Mouse (Mus musculus): ENCODE data around the gene Thegl. TPM values are rescaled to one million over a fixed set of nuclear protein-coding genes. Genes with fewer than 3 reads are reported as not detected.
"Not testable (repeated sequence)": the region's sequence is repeated elsewhere in the genome, so short reads cannot be mapped to it uniquely, and the experiment has no call there.

Gene Thegl
- polyA plus RNA-seq, 1 experiment: 0.65 TPM

DNA sequence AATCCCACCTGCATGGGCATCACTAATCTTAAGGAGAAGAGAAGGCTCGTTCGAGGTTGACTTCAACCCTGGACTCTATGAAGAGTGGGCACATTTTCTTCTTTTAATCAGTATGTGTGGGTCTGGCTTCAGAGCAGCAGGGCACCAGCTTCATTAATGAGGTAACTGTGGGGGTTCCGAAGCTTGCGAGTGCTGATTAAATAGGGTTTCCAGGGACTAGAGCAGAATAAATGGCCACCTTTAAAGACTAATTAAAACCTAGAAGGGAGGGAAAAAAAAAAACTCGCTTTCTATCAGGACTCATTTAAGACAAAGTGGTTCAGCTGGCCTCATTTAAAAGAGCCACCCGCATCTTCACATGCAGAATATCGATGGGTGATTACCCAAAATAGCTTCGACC is 74.1 kb downstream of the Thegl start:
- no peak for DNase-seq
- Histone ChIP-seq H3K4me3 (replicated peaks; ENCODE audit: extremely low read depth, low read depth, low read length) (no peak overlapping the region), H3K4me1 (ENCODE audit: control insufficient read depth, insufficient read depth, low read length) (peaks cover 8% of the 10 kb centered on the region)
- TF ChIP-seq CTCF (IDR thresholded peaks at IDR 0.05; ENCODE audit: insufficient read depth, low read length) (no peak), POLR2A (IDR thresholded peaks at IDR 0.05; ENCODE audit: borderline replicate concordance, extremely low read depth, low read depth, low read length) (no peak)
- WGBS: 82% methylated on average over 8 of the region's 8 CpGs

DNA sequence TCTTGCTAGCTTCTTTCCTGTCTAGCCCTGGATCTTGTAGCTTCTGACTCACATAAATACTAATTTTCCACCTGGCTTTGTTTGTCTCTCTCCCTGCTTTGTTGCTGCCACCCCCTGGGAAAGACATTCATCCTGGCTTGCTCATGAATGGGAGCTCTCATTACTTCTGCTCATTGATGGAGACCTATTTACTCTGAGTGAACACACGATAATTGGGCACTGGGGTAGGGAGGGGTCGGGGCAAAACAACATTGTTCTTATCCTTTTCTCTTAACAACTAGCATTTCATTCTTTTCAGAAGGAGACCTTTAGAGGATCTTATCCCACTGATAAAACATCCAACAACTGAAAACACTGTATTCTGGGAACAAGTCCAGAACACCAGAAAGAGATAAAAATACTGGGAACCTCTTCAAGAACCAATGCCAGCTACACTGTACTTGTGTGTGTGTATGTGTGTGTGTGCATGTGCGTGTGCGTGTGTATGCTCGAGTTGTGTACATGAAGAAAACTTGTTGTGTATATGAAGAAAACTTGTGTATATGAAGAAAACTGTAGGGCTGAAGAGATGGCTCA is 74.8 kb downstream of the Thegl start:
- Histone ChIP-seq H3K4me3 (replicated peaks; ENCODE audit: extremely low read depth, low read depth, low read length) (no peak overlapping the region), H3K4me1 (ENCODE audit: control insufficient read depth, insufficient read depth, low read length) (peaks cover 9% of the 10 kb centered on the region)
- 39% methylated on average over 5 of the region's 5 CpGs for WGBS
- DNase-seq: no peak
- TF ChIP-seq CTCF (IDR thresholded peaks at IDR 0.05; ENCODE audit: insufficient read depth, low read length) (no peak), POLR2A (IDR thresholded peaks at IDR 0.05; ENCODE audit: borderline replicate concordance, extremely low read depth, low read depth, low read length) (no peak)

DNA sequence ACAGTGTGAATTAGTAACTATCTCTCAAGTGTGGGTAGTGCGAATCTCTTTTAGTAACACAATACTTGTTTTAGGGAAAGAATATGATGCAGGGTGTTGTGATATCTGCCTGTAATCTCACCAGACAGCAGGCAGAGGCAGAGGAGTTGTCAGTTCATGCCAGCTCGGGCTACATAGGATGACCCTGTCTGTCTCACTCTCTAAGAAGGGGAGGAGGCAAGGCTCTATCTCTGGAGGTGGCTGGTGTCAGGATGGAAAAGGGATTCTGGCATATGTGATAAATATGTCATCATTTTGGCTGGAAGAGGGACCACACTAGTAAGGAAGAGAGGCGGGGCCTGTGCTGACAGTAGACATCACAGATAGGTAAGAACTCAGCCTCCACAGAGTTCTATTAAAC is 76.1 kb downstream of the Thegl start:
- no peak for DNase-seq
- Histone ChIP-seq H3K4me1 (ENCODE audit: control insufficient read depth, insufficient read depth, low read length) (peaks cover 9% of the 10 kb centered on the region), H3K4me3 (replicated peaks; ENCODE audit: extremely low read depth, low read depth, low read length) (no peak overlapping the region)
- TF ChIP-seq CTCF (IDR thresholded peaks at IDR 0.05; ENCODE audit: insufficient read depth, low read length) (no peak), POLR2A (IDR thresholded peaks at IDR 0.05; ENCODE audit: borderline replicate concordance, extremely low read depth, low read depth, low read length) (no peak)
- 86% methylated on average over 3 of the region's 3 CpGs for WGBS

DNA sequence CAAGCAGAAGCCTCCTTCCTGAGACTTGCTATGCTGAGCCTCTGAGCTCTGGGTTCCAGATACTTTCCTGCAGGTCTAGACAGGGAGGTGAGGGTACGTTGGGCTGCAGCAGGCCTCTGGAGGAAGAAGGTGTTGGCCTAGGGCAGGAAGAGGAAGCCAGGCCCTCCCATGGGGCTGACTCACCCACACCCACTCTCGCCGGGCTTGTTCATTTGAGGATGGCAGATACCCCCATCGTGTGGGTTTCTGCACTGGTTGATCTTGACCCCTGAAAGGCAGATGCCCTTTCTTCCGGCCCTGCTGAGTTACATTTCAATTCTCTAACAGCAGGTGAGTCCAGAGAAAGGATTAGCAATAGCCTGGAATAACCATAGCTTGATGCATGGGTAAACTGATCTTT is 76.7 kb downstream of the Thegl start:
- no peak for DNase-seq
- TF ChIP-seq CTCF (IDR thresholded peaks at IDR 0.05; ENCODE audit: insufficient read depth, low read length): no peak
- 0 out of 2 replicates have a peak, but pooled peaks have one; percentile 24 for TF ChIP-seq POLR2A (IDR thresholded peaks at IDR 0.05; ENCODE audit: borderline replicate concordance, extremely low read depth, low read depth, low read length)
- peaks cover 9% of the 10 kb centered on the region for H3K4me1 ChIP-seq (ENCODE audit: control insufficient read depth, insufficient read depth, low read length)
- H3K4me3 ChIP-seq (replicated peaks; ENCODE audit: extremely low read depth, low read depth, low read length): peak overlapping the region; percentile 35
- WGBS: 34% methylated on average over 5 of the region's 5 CpGs

DNA sequence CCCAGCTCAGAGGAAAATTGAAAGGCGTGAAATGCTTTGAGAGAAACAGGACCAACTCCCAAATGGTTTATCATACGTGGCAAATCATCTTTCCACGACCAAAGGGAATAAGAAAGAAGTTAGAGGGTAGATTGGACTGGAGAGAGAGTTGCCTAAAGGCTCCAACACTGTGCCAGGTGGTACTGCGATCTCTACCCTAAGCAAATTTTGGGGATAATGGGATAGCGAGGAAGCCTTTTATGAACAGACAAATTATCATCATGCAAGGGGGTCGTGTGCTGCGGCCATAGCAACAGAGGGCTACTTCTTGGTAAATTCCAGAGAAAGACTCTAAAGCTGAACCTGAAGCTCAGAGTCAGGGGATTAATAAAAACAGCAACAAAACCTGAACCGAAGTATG is 78.1 kb downstream of the Thegl start:
- DNase-seq: no peak
- peak overlapping the region; percentile 61 for H3K4me3 ChIP-seq (replicated peaks; ENCODE audit: extremely low read depth, low read depth, low read length)
- WGBS: 50% methylated on average over 8 of the region's 8 CpGs
- no peak for TF ChIP-seq POLR2A (IDR thresholded peaks at IDR 0.05; ENCODE audit: borderline replicate concordance, extremely low read depth, low read depth, low read length)
- TF ChIP-seq CTCF (IDR thresholded peaks at IDR 0.05; ENCODE audit: insufficient read depth, low read length): no peak
- H3K4me1 ChIP-seq (ENCODE audit: control insufficient read depth, insufficient read depth, low read length): peaks cover 9% of the 10 kb centered on the region

DNA sequence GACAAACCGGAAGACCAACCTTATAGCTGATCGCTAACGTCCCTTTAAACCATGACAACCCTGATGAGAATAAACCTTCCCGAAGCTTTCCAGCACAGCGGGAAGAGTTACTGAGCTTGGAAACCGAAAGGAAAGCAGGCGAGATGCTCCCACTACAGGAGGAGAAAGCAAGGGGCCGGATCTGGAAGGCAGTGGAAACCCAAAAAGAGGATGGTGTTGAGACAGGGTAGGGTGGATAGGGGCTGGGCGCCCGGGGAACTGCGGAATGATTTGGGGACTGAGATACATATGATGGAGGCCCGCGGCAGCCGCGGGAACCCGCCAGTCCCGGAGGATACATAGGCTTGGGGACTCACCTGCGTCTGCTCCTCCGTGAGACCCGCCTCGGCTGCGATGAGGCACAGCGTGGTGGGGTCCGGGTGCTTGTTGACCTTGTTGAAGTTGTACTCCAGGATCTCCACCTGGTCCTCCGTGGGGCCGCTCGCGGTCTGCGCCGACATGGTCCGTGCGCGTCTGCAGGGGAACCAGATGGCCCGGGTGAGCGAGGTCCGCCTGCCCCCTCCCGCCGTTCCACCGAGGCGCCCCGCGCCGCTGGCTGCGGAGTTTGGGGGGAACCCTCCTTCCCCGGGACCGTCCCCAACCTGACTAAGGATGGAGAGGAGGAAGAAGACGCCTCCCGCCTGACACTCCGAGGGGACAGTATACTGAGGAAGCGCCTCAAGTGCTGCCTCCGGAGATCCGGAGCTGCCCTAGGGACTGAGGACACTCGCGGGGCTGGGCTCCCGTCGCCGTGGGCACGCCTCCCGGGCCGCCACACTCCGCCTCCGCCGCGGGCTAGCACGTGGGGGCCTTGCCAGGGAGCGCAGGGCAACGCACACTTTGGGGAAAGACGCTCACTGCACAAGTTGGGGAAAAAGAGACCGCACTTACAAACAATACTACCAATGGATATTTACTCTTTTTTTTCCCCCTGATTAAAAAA is 79.0 kb downstream of the Thegl start:
- Histone ChIP-seq H3K4me1 (ENCODE audit: control insufficient read depth, insufficient read depth, low read length) (peaks cover 12% of the 10 kb centered on the region), H3K4me3 (replicated peaks; ENCODE audit: extremely low read depth, low read depth, low read length) (peak overlapping the region; percentile 90)
- DNase-seq: peak; percentile 80
- under 1% methylated on average over 69 of the region's 69 CpGs for WGBS
- TF ChIP-seq POLR2A (IDR thresholded peaks at IDR 0.05; ENCODE audit: borderline replicate concordance, extremely low read depth, low read depth, low read length) (peak; percentile 93; the same call in 1 of the 2 replicates), CTCF (IDR thresholded peaks at IDR 0.05; ENCODE audit: insufficient read depth, low read length) (no peak)

DNA sequence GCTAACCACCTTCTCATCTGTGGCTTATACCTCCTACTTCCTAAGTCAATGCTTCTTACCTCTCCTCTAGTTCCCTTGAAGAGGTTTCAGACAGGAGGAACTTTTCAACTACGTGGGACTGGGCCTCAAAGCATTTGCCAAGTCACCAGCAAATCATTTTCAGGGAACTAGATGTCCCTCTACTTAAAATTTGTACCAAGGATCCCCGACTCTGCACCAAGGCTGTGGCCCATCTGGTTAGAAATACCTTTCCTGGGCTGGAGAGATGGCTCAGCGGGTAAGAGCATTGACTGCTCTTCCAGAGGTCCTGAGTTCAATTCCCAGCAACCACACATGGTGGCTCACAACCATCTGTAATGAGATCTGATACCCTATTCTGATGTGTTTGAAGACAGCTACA is 80.4 kb downstream of the Thegl start:
- peaks cover 15% of the 10 kb centered on the region for H3K4me1 ChIP-seq (ENCODE audit: control insufficient read depth, insufficient read depth, low read length)
- not testable (repeated sequence) for DNase-seq; H3K4me3 ChIP-seq (replicated peaks; ENCODE audit: extremely low read depth, low read depth, low read length)
- 80% methylated on average over 3 of the region's 3 CpGs for WGBS

DNA sequence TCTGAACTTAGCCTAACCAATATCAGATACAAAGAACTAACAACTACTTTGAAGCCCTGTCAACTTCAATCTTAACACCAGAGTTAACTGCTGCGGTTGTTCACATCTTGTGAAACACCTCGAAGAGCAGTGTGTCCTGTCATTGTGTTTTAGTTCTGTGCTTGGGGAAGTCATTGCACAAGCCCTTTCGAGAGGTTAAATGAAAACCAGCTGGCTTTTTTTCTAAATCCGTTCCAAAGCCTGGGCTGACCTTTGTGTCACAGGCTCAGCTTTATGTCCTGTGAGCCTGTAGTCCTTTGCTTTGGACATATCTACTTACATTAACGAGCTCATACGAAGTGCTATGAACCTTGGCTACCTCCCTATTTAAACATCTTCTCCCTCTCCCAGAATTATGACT is 81.9 kb downstream of the Thegl start:
- peaks cover 13% of the 10 kb centered on the region for H3K4me1 ChIP-seq (ENCODE audit: control insufficient read depth, insufficient read depth, low read length)
- TF ChIP-seq POLR2A (IDR thresholded peaks at IDR 0.05; ENCODE audit: borderline replicate concordance, extremely low read depth, low read depth, low read length) (no peak), CTCF (IDR thresholded peaks at IDR 0.05; ENCODE audit: insufficient read depth, low read length) (no peak)
- 42% methylated on average over 6 of the region's 6 CpGs for WGBS
- DNase-seq: no peak
- H3K4me3 ChIP-seq (replicated peaks; ENCODE audit: extremely low read depth, low read depth, low read length): no peak overlapping the region

DNA sequence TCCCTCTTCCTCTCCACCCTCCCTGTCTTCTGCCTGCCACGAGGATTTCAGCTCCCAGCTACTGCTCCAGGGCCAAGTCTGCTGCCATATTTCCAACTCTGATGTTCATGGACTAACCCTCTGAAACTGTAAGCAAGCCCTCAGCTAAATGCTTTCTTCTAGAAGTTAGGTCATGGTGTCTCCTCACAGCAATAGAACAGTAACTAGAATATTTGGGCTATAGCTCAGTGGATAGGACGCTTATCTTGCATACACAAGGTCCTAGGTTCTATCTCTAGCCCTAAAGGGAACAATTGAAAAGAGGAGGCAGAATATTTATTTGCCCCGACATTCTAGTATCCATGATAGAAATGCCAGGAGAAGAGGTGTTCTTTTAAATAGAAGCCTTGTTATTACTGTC is 83.1 kb downstream of the Thegl start:
- DNase-seq: no peak
- no peak overlapping the region for H3K4me3 ChIP-seq (replicated peaks; ENCODE audit: extremely low read depth, low read depth, low read length)
- no peak for TF ChIP-seq CTCF (IDR thresholded peaks at IDR 0.05; ENCODE audit: insufficient read depth, low read length)
- no peak for TF ChIP-seq POLR2A (IDR thresholded peaks at IDR 0.05; ENCODE audit: borderline replicate concordance, extremely low read depth, low read depth, low read length)
- H3K4me1 ChIP-seq (ENCODE audit: control insufficient read depth, insufficient read depth, low read length): peaks cover 9% of the 10 kb centered on the region
- 85% methylated on average over 3 of the region's 3 CpGs for WGBS

Data from lung, adult 2 months (tissue).